Mouse (Mus musculus) spleen, adult 2 months (tissue): ENCODE measurements around the gene Hao2.

ENCODE experiments used
- CTCF ChIP-seq: fragments of 200-500 bp; IDR thresholded peaks from 2 replicates; pipeline ENCODE4 v1.5.1; 2011; ENCODE audit warnings: mild to moderate bottlenecking, inconsistent platforms; ENCODE audit not compliant: insufficient read depth, insufficient read length, insufficient replicate concordance; ENCODE audit errors: extremely low read depth
- POLR2A ChIP-seq: fragments of 200-500 bp; IDR thresholded peaks from 2 replicates; pipeline ENCODE4 v1.6.1; 2011; ENCODE audit warnings: low read depth, low read length, inconsistent platforms

- TF ChIP-seq POLR2A (no peak), CTCF (no peak)
Observed at GRCm38 (mm10) chr3:98862800-98863199, 30.2 kb downstream of the Hao2 start.
